Mouse (Mus musculus) left cerebral cortex, postnatal 25 days (tissue): ENCODE measurements around the gene Rfc1. TPM values are rescaled to one million over a fixed set of nuclear protein-coding genes. Genes with fewer than 3 reads are reported as not detected.

Source experiments
- DNase-seq, 2 experiments: peaks; one replicate each; pipeline ENCODE4 v3.0.0; 2022; ENCODE audit warnings: low spot score in 2 of 2, mixed read lengths in 1 of 2
- intact Hi-C: fragments of 180-260 bp; cut with DNase I; formaldehyde crosslinking; loops from one replicate; pipeline ENCODE4 v1.15.1; 2025
- total RNA-seq, 2 experiments: library from RNA; stranded (reverse); gene quantifications; 2 replicates each; pipeline ENCODE4 v1.2.3; 2021

The Rfc1 gene
- total RNA-seq, 2 experiments from 2014 or later: 27.8 to 30.3 TPM

- intact Hi-C loops: no loop called here
- DNase-seq: no peak
Observed at GRCm38 (mm10) chr5:65221037-65221436, 114.4 kb downstream of the Rfc1 start.

- peak in 1 of 2 experiments; percentile 35 for DNase-seq
- intact Hi-C loops: loop anchor here (10.0 kb wide), 1 partner anchor 333 kb away; no protein-coding TSS in a partner anchor
Observed at GRCm38 (mm10) chr5:65217305-65218269, 117.9 kb downstream of the Rfc1 start.

- intact Hi-C loops: loop anchor here (2.0 to 10.0 kb wide), 2 partner anchors 211 to 329 kb away; no protein-coding TSS in a partner anchor
- DNase-seq: peak in 1 of 2 experiments; percentile 24
Observed at GRCm38 (mm10) chr5:65213321-65213720, 122.1 kb downstream of the Rfc1 start.

Other genes starting within 250 kb of the Rfc1 start
- under 1 TPM; 0.46 to 0.71 TPM for gene Tmem156, start 243.5 kb downstream of the Rfc1 start, total RNA-seq
- gene Klhl5, start 228.1 kb downstream of the Rfc1 start, total RNA-seq: 10 to 100 TPM; 40.9 to 45.3 TPM
- 10 to 100 TPM; 15.9 to 19.7 TPM for gene Wdr19, start 136.0 kb downstream of the Rfc1 start, total RNA-seq
- under 1 TPM; 0.28 to 0.53 TPM for gene Klb, start 12.6 kb upstream of the Rfc1 start, total RNA-seq
- gene Rpl9, start 55.8 kb upstream of the Rfc1 start, total RNA-seq: 100 to 1,000 TPM; 655 to 668 TPM
- 10 to 100 TPM; 33.3 to 33.4 TPM for gene Lias, start 55.8 kb upstream of the Rfc1 start, total RNA-seq
- 10 to 100 TPM; 23.9 to 29.7 TPM for gene Ugdh, start 100.3 kb upstream of the Rfc1 start, total RNA-seq
- not detected for gene Gm43552, start 157.2 kb upstream of the Rfc1 start, total RNA-seq
- 100 to 1,000 TPM; 152 to 164 TPM for gene Smim14, start 201.5 kb upstream of the Rfc1 start, total RNA-seq
- 100 to 1,000 TPM; 125 to 129 TPM for gene Ube2k, start 201.6 kb upstream of the Rfc1 start, total RNA-seq